Mouse (Mus musculus): ENCODE measurements around the gene Igsf9b. TPM values are rescaled to one million over a fixed set of nuclear protein-coding genes. Genes with fewer than 3 reads are reported as not detected.

Igsf9b gene
- polyA plus RNA-seq (2015; fragmentation: Nextera tagmentation; extraction: Ambion mirVana), result 21.9 and 22.8 TPM in 2 replicates

DNA sequence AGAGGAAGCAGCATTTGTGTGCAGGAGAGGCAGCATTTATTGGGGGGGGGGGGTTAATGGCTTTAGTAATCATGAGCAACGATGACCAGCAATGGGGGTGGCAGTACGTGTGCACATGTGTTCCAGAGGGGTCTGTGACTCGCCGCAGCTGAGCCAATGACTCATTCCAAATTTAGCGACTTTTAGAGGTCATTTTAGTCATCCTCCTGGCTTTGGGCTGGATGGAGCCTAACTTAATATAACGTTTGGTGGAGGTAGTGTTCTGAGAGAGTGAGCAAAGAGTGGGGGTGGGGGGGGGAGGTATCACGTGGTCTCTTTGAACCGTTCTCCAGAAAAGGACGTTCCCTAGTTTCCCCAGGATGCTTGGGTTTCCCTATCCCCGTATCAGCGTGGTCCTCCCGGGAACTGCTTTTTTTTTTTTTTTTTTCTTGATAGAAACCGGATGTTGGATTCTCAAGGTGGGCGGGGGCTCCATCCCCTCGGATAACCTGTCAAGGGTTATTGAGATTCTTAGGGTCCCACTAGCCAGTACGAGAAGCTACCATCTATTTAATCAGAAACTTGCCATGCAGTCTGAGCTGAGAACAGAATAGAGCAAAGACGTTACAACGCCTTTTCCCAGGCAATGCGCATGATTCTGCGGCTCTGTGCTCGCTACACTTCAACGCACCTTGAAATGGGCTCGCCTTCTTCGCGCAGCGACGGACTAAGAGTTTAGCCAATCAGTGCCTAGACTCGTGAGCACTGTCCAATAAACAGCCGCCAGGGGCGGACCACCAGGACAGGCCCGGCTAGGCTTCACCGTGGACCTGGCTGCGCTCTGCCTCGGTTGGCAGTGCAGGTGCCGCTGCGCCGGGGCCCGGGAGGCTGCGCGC lies at the start of gene Igsf9b:
TSS of gene Igsf9b (plus strand) at position 794 of the 875 bp plus-strand sequence.
- peak; percentile 99 for ATAC-seq

GRCm38 (mm10) chr9:27252034-27252714 lies 46.8 kb upstream of the Igsf9b start:
- no peak overlapping the region for H3K9ac ChIP-seq (ENCODE audit: low read depth, low read length)
- H3K27me3 ChIP-seq (ENCODE audit: control insufficient read depth, insufficient read depth, low read depth, low read length), result no peaks in the 10 kb centered on the region
- no peak overlapping the region for H3K4me3 ChIP-seq (ENCODE audit: low read depth, low read length)
- no peak overlapping the region for H3K27ac ChIP-seq (ENCODE audit: low read length)
- H3K36me3 ChIP-seq (ENCODE audit: control insufficient read depth, insufficient read depth, low read length), result no peaks in the 10 kb centered on the region
- H3K9me3 ChIP-seq (replicated peaks; ENCODE audit: control insufficient read depth, low read length, poor library complexity, severe bottlenecking), result no peaks in the 10 kb centered on the region
- H3K4me2 ChIP-seq (ENCODE audit: low read length), result no peak overlapping the region
- H3K4me1 ChIP-seq (ENCODE audit: control insufficient read depth, insufficient read depth, low read length), result no peaks in the 10 kb centered on the region
- WGBS, result 48% methylated on average over 7 of the region's 7 CpGs
- ATAC-seq, result peak; percentile 21; the same call in 1 of the 2 replicates

More for the DNA sequence above, at the start of gene Igsf9b:
- WGBS, result under 1% methylated on average over 40 of the region's 40 CpGs
- peak within 1 kb of the TSS; percentile 76 for H3K27ac ChIP-seq (ENCODE audit: low read length)
- H3K9ac ChIP-seq (ENCODE audit: low read depth, low read length), result peak within 1 kb of the TSS; percentile 80
- H3K9me3 ChIP-seq (replicated peaks; ENCODE audit: control insufficient read depth, low read length, poor library complexity, severe bottlenecking), result no peaks in the 10 kb centered on the region
- peak within 1 kb of the TSS; percentile 80 for H3K4me2 ChIP-seq (ENCODE audit: low read length)
- H3K27me3 ChIP-seq (ENCODE audit: control insufficient read depth, insufficient read depth, low read depth, low read length), result peaks cover 3% of the 10 kb centered on the region
- H3K4me3 ChIP-seq (ENCODE audit: low read depth, low read length), result peak within 1 kb of the TSS; percentile 84
- no peaks in the 10 kb centered on the region for H3K36me3 ChIP-seq (ENCODE audit: control insufficient read depth, insufficient read depth, low read length)
- H3K4me1 ChIP-seq (ENCODE audit: control insufficient read depth, insufficient read depth, low read length), result peaks cover 43% of the 10 kb centered on the region

DNA sequence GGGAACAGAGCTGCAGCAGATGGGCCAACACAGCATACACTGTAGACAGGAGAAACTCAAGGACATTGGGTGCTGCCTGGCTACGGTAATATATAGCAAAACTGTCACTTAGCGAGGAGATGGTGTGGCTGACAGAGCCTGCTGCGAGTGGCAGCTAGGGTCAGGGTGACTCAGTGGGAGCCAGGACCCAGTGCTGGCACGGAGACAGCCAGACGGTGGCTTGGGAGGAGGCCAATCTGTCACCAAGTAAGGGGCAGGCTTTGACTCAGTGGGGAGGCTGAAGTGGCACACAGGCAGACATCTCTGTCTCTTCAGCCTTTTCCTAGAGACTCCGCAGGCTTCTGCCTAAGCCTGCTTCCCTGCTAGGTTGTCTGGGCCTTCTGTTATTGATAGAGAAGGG lies 42.5 kb upstream of the Igsf9b start:
- 63% methylated on average over 6 of the region's 6 CpGs for WGBS
- no peaks in the 10 kb centered on the region for H3K27me3 ChIP-seq (ENCODE audit: control insufficient read depth, insufficient read depth, low read depth, low read length)
- no peak for ATAC-seq

GRCm38 (mm10) chr9:27260378-27260947 lies 38.5 kb upstream of the Igsf9b start:
- Histone ChIP-seq H3K36me3 (ENCODE audit: control insufficient read depth, insufficient read depth, low read length) (no peaks in the 10 kb centered on the region), H3K27me3 (ENCODE audit: control insufficient read depth, insufficient read depth, low read depth, low read length) (no peaks in the 10 kb centered on the region), H3K4me3 (ENCODE audit: low read depth, low read length) (no peak overlapping the region), H3K9ac (ENCODE audit: low read depth, low read length) (no peak overlapping the region), H3K4me1 (ENCODE audit: control insufficient read depth, insufficient read depth, low read length) (no peaks in the 10 kb centered on the region), H3K9me3 (replicated peaks; ENCODE audit: control insufficient read depth, low read length, poor library complexity, severe bottlenecking) (no peaks in the 10 kb centered on the region), H3K4me2 (ENCODE audit: low read length) (no peak overlapping the region), H3K27ac (ENCODE audit: low read length) (no peak overlapping the region)
- 85% methylated on average over 3 of the region's 3 CpGs for WGBS
- ATAC-seq, result no peak

More for the DNA sequence above, 42.5 kb upstream of the Igsf9b start:
- H3K9me3 ChIP-seq (replicated peaks; ENCODE audit: control insufficient read depth, low read length, poor library complexity, severe bottlenecking), result no peaks in the 10 kb centered on the region
- no peak overlapping the region for H3K4me2 ChIP-seq (ENCODE audit: low read length)
- H3K4me1 ChIP-seq (ENCODE audit: control insufficient read depth, insufficient read depth, low read length), result no peaks in the 10 kb centered on the region
- no peak overlapping the region for H3K27ac ChIP-seq (ENCODE audit: low read length)
- H3K9ac ChIP-seq (ENCODE audit: low read depth, low read length), result no peak overlapping the region
- no peak overlapping the region for H3K4me3 ChIP-seq (ENCODE audit: low read depth, low read length)
- H3K36me3 ChIP-seq (ENCODE audit: control insufficient read depth, insufficient read depth, low read length), result no peaks in the 10 kb centered on the region

DNA sequence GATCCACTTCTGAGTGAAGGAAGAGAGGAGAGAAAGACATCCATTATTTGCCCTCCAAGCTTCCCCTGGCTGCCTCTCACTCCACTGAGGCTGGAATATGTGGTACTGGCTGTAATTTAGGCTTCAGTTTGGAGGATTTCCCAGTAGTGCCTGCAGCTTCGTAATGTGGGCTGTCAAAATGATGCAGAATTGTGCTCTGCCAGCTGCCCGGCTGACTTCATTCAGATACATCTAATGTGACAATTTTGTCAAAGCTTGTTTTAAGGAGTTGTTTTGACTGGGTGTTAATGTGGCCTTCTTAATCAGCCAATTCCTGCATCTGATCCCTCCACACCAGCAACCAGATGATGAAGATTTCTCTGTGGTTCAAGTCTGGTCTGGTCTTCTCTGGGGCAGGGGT lies 37.1 kb upstream of the Igsf9b start:
- Histone ChIP-seq H3K27me3 (ENCODE audit: control insufficient read depth, insufficient read depth, low read depth, low read length) (no peaks in the 10 kb centered on the region), H3K4me1 (ENCODE audit: control insufficient read depth, insufficient read depth, low read length) (no peaks in the 10 kb centered on the region), H3K4me2 (ENCODE audit: low read length) (no peak overlapping the region), H3K27ac (ENCODE audit: low read length) (no peak overlapping the region), H3K9ac (ENCODE audit: low read depth, low read length) (no peak overlapping the region), H3K4me3 (ENCODE audit: low read depth, low read length) (no peak overlapping the region), H3K9me3 (replicated peaks; ENCODE audit: control insufficient read depth, low read length, poor library complexity, severe bottlenecking) (no peaks in the 10 kb centered on the region), H3K36me3 (ENCODE audit: control insufficient read depth, insufficient read depth, low read length) (no peaks in the 10 kb centered on the region)
- ATAC-seq, result no peak
- WGBS, result 72% methylated on average over 2 of the region's 2 CpGs

- no peaks in the 10 kb centered on the region for H3K27me3 ChIP-seq (ENCODE audit: control insufficient read depth, insufficient read depth, low read depth, low read length)
- ATAC-seq, result no peak
- WGBS, result 48% methylated on average over 3 of the region's 3 CpGs
- no peaks in the 10 kb centered on the region for H3K36me3 ChIP-seq (ENCODE audit: control insufficient read depth, insufficient read depth, low read length)
- no peak overlapping the region for H3K9ac ChIP-seq (ENCODE audit: low read depth, low read length)
- H3K9me3 ChIP-seq (replicated peaks; ENCODE audit: control insufficient read depth, low read length, poor library complexity, severe bottlenecking), result no peaks in the 10 kb centered on the region
- no peaks in the 10 kb centered on the region for H3K4me1 ChIP-seq (ENCODE audit: control insufficient read depth, insufficient read depth, low read length)
- H3K4me2 ChIP-seq (ENCODE audit: low read length), result no peak overlapping the region
- no peak overlapping the region for H3K4me3 ChIP-seq (ENCODE audit: low read depth, low read length)
- no peak overlapping the region for H3K27ac ChIP-seq (ENCODE audit: low read length)
Measured at GRCm38 (mm10) chr9:27265009-27265408, 34.0 kb upstream of the Igsf9b start.

DNA sequence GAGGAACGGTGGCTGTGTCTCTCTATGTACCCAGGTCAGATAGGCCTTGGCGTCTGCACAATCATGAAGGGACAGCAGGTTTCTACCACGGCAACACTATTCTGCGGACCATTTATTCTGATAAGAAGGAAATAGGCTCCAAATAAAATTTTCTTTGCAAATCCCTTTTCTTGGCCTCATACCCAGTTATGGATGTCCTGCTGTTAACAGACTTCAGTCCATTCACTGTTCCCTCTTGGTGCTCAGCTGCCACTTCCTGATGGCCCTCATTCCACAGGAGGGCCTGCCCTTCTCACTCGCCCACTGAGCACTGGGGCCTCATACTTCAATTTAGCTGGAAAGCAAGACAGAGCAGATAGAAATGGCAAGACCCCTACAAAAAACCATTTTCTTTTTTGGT lies 31.1 kb upstream of the Igsf9b start:
- H3K9ac ChIP-seq (ENCODE audit: low read depth, low read length), result no peak overlapping the region
- no peak overlapping the region for H3K27ac ChIP-seq (ENCODE audit: low read length)
- no peaks in the 10 kb centered on the region for H3K4me1 ChIP-seq (ENCODE audit: control insufficient read depth, insufficient read depth, low read length)
- no peak overlapping the region for H3K4me3 ChIP-seq (ENCODE audit: low read depth, low read length)
- H3K36me3 ChIP-seq (ENCODE audit: control insufficient read depth, insufficient read depth, low read length), result no peaks in the 10 kb centered on the region
- no peaks in the 10 kb centered on the region for H3K27me3 ChIP-seq (ENCODE audit: control insufficient read depth, insufficient read depth, low read depth, low read length)
- no peak overlapping the region for H3K4me2 ChIP-seq (ENCODE audit: low read length)
- WGBS, result 84% methylated on average over 5 of the region's 5 CpGs
- H3K9me3 ChIP-seq (replicated peaks; ENCODE audit: control insufficient read depth, low read length, poor library complexity, severe bottlenecking), result no peaks in the 10 kb centered on the region
- ATAC-seq, result no peak

DNA sequence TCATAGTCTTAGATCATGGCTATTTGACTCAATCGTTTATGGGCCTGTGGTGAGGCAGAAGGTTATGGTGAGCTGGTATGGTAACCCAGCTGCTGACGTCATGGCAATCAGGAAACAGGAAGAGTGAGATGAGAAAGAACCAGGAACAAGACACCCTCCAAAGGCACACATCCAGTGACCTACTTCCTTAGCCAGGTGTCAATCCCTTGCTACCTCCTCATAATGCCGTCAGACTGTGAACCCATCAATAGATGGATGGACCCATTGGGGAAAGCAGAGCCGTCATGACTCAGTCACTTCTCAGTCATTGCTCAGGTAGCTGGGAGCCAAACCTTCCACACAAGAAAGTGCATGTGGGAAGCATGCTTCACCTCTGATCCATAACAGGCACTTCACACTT lies 30.5 kb upstream of the Igsf9b start:
- ATAC-seq, result no peak
- Histone ChIP-seq H3K4me1 (ENCODE audit: control insufficient read depth, insufficient read depth, low read length) (no peaks in the 10 kb centered on the region), H3K9me3 (replicated peaks; ENCODE audit: control insufficient read depth, low read length, poor library complexity, severe bottlenecking) (no peaks in the 10 kb centered on the region), H3K36me3 (ENCODE audit: control insufficient read depth, insufficient read depth, low read length) (no peaks in the 10 kb centered on the region), H3K4me3 (ENCODE audit: low read depth, low read length) (no peak overlapping the region), H3K27ac (ENCODE audit: low read length) (no peak overlapping the region), H3K4me2 (ENCODE audit: low read length) (no peak overlapping the region), H3K27me3 (ENCODE audit: control insufficient read depth, insufficient read depth, low read depth, low read length) (no peaks in the 10 kb centered on the region), H3K9ac (ENCODE audit: low read depth, low read length) (no peak overlapping the region)
- 91% methylated on average over 4 of the region's 4 CpGs for WGBS

- no peaks in the 10 kb centered on the region for H3K4me1 ChIP-seq (ENCODE audit: control insufficient read depth, insufficient read depth, low read length)
- no peaks in the 10 kb centered on the region for H3K9me3 ChIP-seq (replicated peaks; ENCODE audit: control insufficient read depth, low read length, poor library complexity, severe bottlenecking)
- H3K9ac ChIP-seq (ENCODE audit: low read depth, low read length), result no peak overlapping the region
- H3K27me3 ChIP-seq (ENCODE audit: control insufficient read depth, insufficient read depth, low read depth, low read length), result no peaks in the 10 kb centered on the region
- H3K27ac ChIP-seq (ENCODE audit: low read length), result no peak overlapping the region
- H3K36me3 ChIP-seq (ENCODE audit: control insufficient read depth, insufficient read depth, low read length), result no peaks in the 10 kb centered on the region
- no peak for ATAC-seq
- no peak overlapping the region for H3K4me2 ChIP-seq (ENCODE audit: low read length)
- 40% methylated on average over 4 of the region's 4 CpGs for WGBS
- H3K4me3 ChIP-seq (ENCODE audit: low read depth, low read length), result no peak overlapping the region
Measured at GRCm38 (mm10) chr9:27269322-27269721, 29.7 kb upstream of the Igsf9b start.

All from midbrain, embryonic 16.5 days (tissue).